9 mouse cellular contexts compared by ENCODE assay signal in the genomic region with DNA sequence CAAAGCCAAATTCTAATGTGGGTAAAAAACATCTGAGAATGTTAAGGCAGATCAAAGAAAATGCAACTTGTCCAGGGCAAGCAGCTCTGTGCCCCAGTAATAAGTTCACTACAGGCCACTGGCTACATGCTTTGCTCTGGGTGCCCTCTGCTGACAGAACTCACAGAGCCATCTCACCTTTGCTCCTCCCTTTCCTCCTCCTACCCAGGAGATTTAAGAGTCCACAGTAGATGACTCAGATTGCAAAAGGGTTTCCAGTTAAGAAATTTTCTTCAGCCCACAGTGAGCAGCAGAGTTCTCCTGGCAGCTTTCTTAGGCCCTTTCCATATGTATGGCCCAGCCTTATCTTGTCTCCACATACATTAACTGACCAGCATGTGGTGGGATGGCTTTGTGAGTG.
DNase-seq lines count a peak whose midpoint lies in the region; ATAC-seq and TF ChIP-seq lines count a peak whose summit lies in the region.
"Had no signal": no experiment of that assay in that cellular context is flagged by ENCODE, and none has a peak within 500 bp of the region (broad histone marks: within the 10 kb centered on the region; RNA-seq: fewer than 3 reads in every experiment).

No protein-coding gene starts in this region.

- no peak overlapping the region for H3K4me3 ChIP-seq in hindbrain, embryonic 13.5 days
- H3K4me3 ChIP-seq in hindbrain, embryonic 14.5 days (replicated peaks; ENCODE audit: low read length): no peak overlapping the region
- no peak overlapping the region for H3K4me3 ChIP-seq in small intestine, adult 2 months (ENCODE audit: low read depth, low read length)
- H3K4me3 ChIP-seq: limb, embryonic 15.5 days had no signal

- no peak overlapping the region for H3K9ac ChIP-seq in hindbrain, embryonic 13.5 days
- no peak overlapping the region for H3K9ac ChIP-seq in hindbrain, embryonic 14.5 days
- H3K9ac ChIP-seq: limb, embryonic 15.5 days had no signal

- DNase-seq in hindbrain, embryonic 14.5 days (ENCODE audit: low spot score): no peak
- DNase-seq in adrenal gland, adult 8-10 months: peak; percentile 83
- peak; percentile 43 for DNase-seq in gastrocnemius, postnatal 14 days
- DNase-seq in kidney, postnatal 36 days: peak; percentile 80 to 86
- no peak for DNase-seq in right cerebral cortex, postnatal 25 days
- no peak for DNase-seq in layer of hippocampus, adult 9-10 months (ENCODE audit: low spot score)

- intact Hi-C loops in gastrocnemius, postnatal 14 days (cut with DNase I; ENCODE audit: low total_unique reads): no loop called here

- H3K9me3 ChIP-seq in hindbrain, embryonic 13.5 days: no peaks in the 10 kb centered on the region
- H3K9me3 ChIP-seq in hindbrain, embryonic 14.5 days (ENCODE audit: control insufficient read depth, low read length): no peaks in the 10 kb centered on the region
- H3K9me3 ChIP-seq: limb, embryonic 15.5 days had no signal

- peak; percentile 72; the same call in 1 of the 2 replicates for TF ChIP-seq CTCF in small intestine, adult 2 months (IDR thresholded peaks at IDR 0.05; ENCODE audit: extremely low read depth, insufficient read length, insufficient replicate concordance, low read depth, low read length)

- no peak for ATAC-seq in hindbrain, embryonic 13.5 days (ENCODE audit: low FRiP score)
- ATAC-seq in hindbrain, embryonic 14.5 days (ENCODE audit: low FRiP score): no peak

- H3K36me3 ChIP-seq in hindbrain, embryonic 13.5 days: no peaks in the 10 kb centered on the region
- H3K36me3 ChIP-seq in hindbrain, embryonic 14.5 days (replicated peaks; ENCODE audit: control insufficient read depth, insufficient read depth): no peaks in the 10 kb centered on the region
- no peaks in the 10 kb centered on the region for H3K36me3 ChIP-seq in small intestine, adult 2 months (ENCODE audit: control insufficient read depth, insufficient read depth, low read length)
- H3K36me3 ChIP-seq: limb, embryonic 15.5 days had no signal

- peaks cover 26% of the 10 kb centered on the region for H3K4me1 ChIP-seq in hindbrain, embryonic 13.5 days (replicated peaks)
- H3K4me1 ChIP-seq in hindbrain, embryonic 14.5 days (replicated peaks; ENCODE audit: control insufficient read depth, insufficient read depth, low read length): 0 out of 2 replicates have a peak, but pooled peaks cover 6% of the 10 kb centered on the region
- H3K4me1 ChIP-seq in small intestine, adult 2 months (ENCODE audit: control insufficient read depth, insufficient read depth, insufficient read length, low read length): no peaks in the 10 kb centered on the region

- H3K27me3 ChIP-seq in hindbrain, embryonic 13.5 days: no peaks in the 10 kb centered on the region
- H3K27me3 ChIP-seq in hindbrain, embryonic 14.5 days (ENCODE audit: control insufficient read depth, insufficient read depth, low read length): no peaks in the 10 kb centered on the region
- H3K27me3 ChIP-seq in small intestine, adult 2 months (ENCODE audit: control insufficient read depth, insufficient read depth, low read length): no peaks in the 10 kb centered on the region
- H3K27me3 ChIP-seq: limb, embryonic 15.5 days had no signal

- no peak for TF ChIP-seq POLR2A in small intestine, adult 2 months (IDR thresholded peaks at IDR 0.05; ENCODE audit: low read depth, low read length)

- peak overlapping the region; percentile 14; the same call in 1 of the 2 replicates for H3K27ac ChIP-seq in hindbrain, embryonic 13.5 days
- no peak overlapping the region for H3K27ac ChIP-seq in hindbrain, embryonic 14.5 days
- H3K27ac ChIP-seq in small intestine, adult 2 months (ENCODE audit: insufficient read depth, low read depth, low read length): no peak overlapping the region
- H3K27ac ChIP-seq: limb, embryonic 15.5 days had no signal

- H3K4me2 ChIP-seq in hindbrain, embryonic 13.5 days: no peak overlapping the region
- no peak overlapping the region for H3K4me2 ChIP-seq in hindbrain, embryonic 14.5 days (replicated peaks)
- H3K4me2 ChIP-seq: limb, embryonic 15.5 days had no signal

Comparison
In these comparisons a context has a peak if more than half of its experiments do, and no peak if none do; other contexts are left out.
1. DNase-seq: peak in adrenal gland, adult 8-10 months (single experiment), gastrocnemius, postnatal 14 days (single experiment) and kidney, postnatal 36 days (2 of 2); none in hindbrain, embryonic 14.5 days (single experiment), right cerebral cortex, postnatal 25 days (single experiment) and layer of hippocampus, adult 9-10 months (single experiment).